21 mouse cellular contexts compared by ENCODE assay signal in genomic region chr4:82154021-82154555, GRCm38 (mm10).
DNase-seq lines count a peak whose midpoint lies in the region; ATAC-seq and TF ChIP-seq lines count a peak whose summit lies in the region.
"Had no signal": no experiment of that assay in that cellular context is flagged by ENCODE, and none has a peak within 500 bp of the region (broad histone marks: within the 10 kb centered on the region; RNA-seq: fewer than 3 reads in every experiment).

No protein-coding gene starts in this region.

- H3K4me2 ChIP-seq in forebrain, embryonic 16.5 days (ENCODE audit: low read length): no peak overlapping the region
- H3K4me2 ChIP-seq in CH12.LX (ENCODE audit: insufficient read depth, low read depth, poor library complexity, severe bottlenecking): no peak overlapping the region
- H3K4me2 ChIP-seq: embryonic facial prominence, embryonic 15.5 days; heart, embryonic 15.5 days; hindbrain, embryonic 13.5 days had no signal

- no peak for DNase-seq in forebrain, embryonic 10.5 days (ENCODE audit: extremely low spot score, low spot score)
- DNase-seq in layer of hippocampus, adult 9-10 months (ENCODE audit: low spot score): peak; percentile 24
- no peak for DNase-seq in layer of hippocampus, postnatal 36 days
- DNase-seq in CH12.LX (ENCODE audit: extremely low read depth): no peak
- DNase-seq in limb, embryonic 10.5 days (ENCODE audit: low spot score): no peak
- no peak for DNase-seq in gastrocnemius, postnatal 10 days
- DNase-seq: adrenal gland, postnatal 10 days; cerebellum, adult 11 months; cerebellum, adult 8-10 months; cerebellum, postnatal 14 days; gastrocnemius, adult 2 months; gastrocnemius, postnatal 36 days; heart, adult 18-20 months; heart, postnatal 14 days had no signal

- H3K9ac ChIP-seq in forebrain, embryonic 16.5 days (replicated peaks; ENCODE audit: low read depth, low read length): no peak overlapping the region
- H3K9ac ChIP-seq in CH12.LX (ENCODE audit: insufficient read depth, low read depth): no peak overlapping the region
- H3K9ac ChIP-seq: embryonic facial prominence, embryonic 15.5 days; heart, embryonic 15.5 days; hindbrain, embryonic 13.5 days had no signal

- no peak for TF ChIP-seq RAD21 in CH12.LX (IDR thresholded peaks at IDR 0.05; ENCODE audit: low read depth, low read length)

- in situ Hi-C loops in CH12.LX (cut with MboI; ENCODE audit: low pct_ligation_motif_present, low pct_unique_long_range_greater_than_20kb, low sequenced_read_pairs): no loop called here

- TF ChIP-seq POLR2A in CH12.LX (IDR thresholded peaks at IDR 0.05; ENCODE audit: low read depth, low read length): no peak

- 67% methylated on average over 9 of the region's 9 CpGs for WGBS in forebrain, embryonic 16.5 days
- WGBS in forebrain, embryonic 10.5 days: 86% methylated on average over 9 of the region's 9 CpGs
- 70% methylated on average over 9 of the region's 9 CpGs for WGBS in limb, embryonic 10.5 days

- H3K4me3 ChIP-seq in forebrain, embryonic 16.5 days (replicated peaks; ENCODE audit: low read length): no peak overlapping the region
- no peak overlapping the region for H3K4me3 ChIP-seq in forebrain, embryonic 10.5 days
- H3K4me3 ChIP-seq in CH12.LX (replicated peaks in 1 of 3; ENCODE audit: low read depth in 2 of 3, low read length in 2 of 3, poor library complexity in 1 of 3): no peak overlapping the region
- H3K4me3 ChIP-seq in limb, embryonic 10.5 days: no peak overlapping the region
- H3K4me3 ChIP-seq: embryonic facial prominence, embryonic 15.5 days; erythroblast, embryonic 14.5 days; gastrocnemius, adult 2 months; heart, embryonic 10.5 days; heart, embryonic 15.5 days; hindbrain, embryonic 13.5 days had no signal

- no peaks in the 10 kb centered on the region for H3K79me2 ChIP-seq in CH12.LX (replicated peaks; ENCODE audit: control insufficient read depth, extremely low read depth, insufficient read depth, poor library complexity, severe bottlenecking)

- no peaks in the 10 kb centered on the region; the same call in 1 of the 2 replicates for H3K4me1 ChIP-seq in forebrain, embryonic 16.5 days (replicated peaks; ENCODE audit: control insufficient read depth, insufficient read depth, low read length)
- peaks cover 8% of the 10 kb centered on the region for H3K4me1 ChIP-seq in forebrain, embryonic 10.5 days
- H3K4me1 ChIP-seq in CH12.LX (ENCODE audit: control insufficient read depth in 1 of 2, insufficient read depth in 2 of 2): peaks cover 6 to 16% of the 10 kb centered on the region in 2 experiments
- peaks cover 62% of the 10 kb centered on the region for H3K4me1 ChIP-seq in limb, embryonic 10.5 days
- H3K4me1 ChIP-seq: heart, embryonic 10.5 days; heart, embryonic 15.5 days; hindbrain, embryonic 13.5 days had no signal

- 0 out of 2 replicates have a peak, but pooled peaks have one; percentile 5 for TF ChIP-seq EP300 in CH12.LX (IDR thresholded peaks at IDR 0.05; ENCODE audit: low read length)

- H3K27me3 ChIP-seq in forebrain, embryonic 16.5 days (replicated peaks; ENCODE audit: control insufficient read depth, insufficient read depth, low read length): no peaks in the 10 kb centered on the region
- H3K27me3 ChIP-seq in forebrain, embryonic 10.5 days (ENCODE audit: poor library complexity, severe bottlenecking): no peaks in the 10 kb centered on the region
- H3K27me3 ChIP-seq in CH12.LX (replicated peaks): no peaks in the 10 kb centered on the region
- H3K27me3 ChIP-seq in limb, embryonic 10.5 days (ENCODE audit: low read depth, poor library complexity, severe bottlenecking): no peaks in the 10 kb centered on the region
- H3K27me3 ChIP-seq: embryonic facial prominence, embryonic 15.5 days; heart, embryonic 15.5 days; hindbrain, embryonic 13.5 days had no signal

- no peak for TF ChIP-seq CTCF in CH12.LX (conservative IDR thresholded peaks at IDR 0.05 in 1 of 2, IDR thresholded peaks at IDR 0.05 in 1 of 2; ENCODE audit: low read depth in 2 of 2, low read length in 2 of 2)

- no peaks in the 10 kb centered on the region for H3K9me3 ChIP-seq in forebrain, embryonic 16.5 days (ENCODE audit: control insufficient read depth, low read length)
- no peaks in the 10 kb centered on the region for H3K9me3 ChIP-seq in forebrain, embryonic 10.5 days
- no peaks in the 10 kb centered on the region for H3K9me3 ChIP-seq in CH12.LX (replicated peaks; ENCODE audit: low read length)
- H3K9me3 ChIP-seq in limb, embryonic 10.5 days (replicated peaks): no peaks in the 10 kb centered on the region
- H3K9me3 ChIP-seq: embryonic facial prominence, embryonic 15.5 days; heart, embryonic 10.5 days; heart, embryonic 15.5 days; hindbrain, embryonic 13.5 days had no signal

- peak; percentile 45; the same call in 1 of the 2 replicates for ATAC-seq in forebrain, embryonic 16.5 days
- ATAC-seq: hindbrain, postnatal 0 days had no signal

- H3K27ac ChIP-seq in forebrain, embryonic 16.5 days (ENCODE audit: low read length): no peak overlapping the region
- no peak overlapping the region for H3K27ac ChIP-seq in forebrain, embryonic 10.5 days
- H3K27ac ChIP-seq in CH12.LX (ENCODE audit: insufficient read depth, low read depth): no peak overlapping the region
- peak overlapping the region; percentile 22; the same call in 1 of the 2 replicates for H3K27ac ChIP-seq in limb, embryonic 10.5 days
- H3K27ac ChIP-seq: embryonic facial prominence, embryonic 15.5 days; gastrocnemius, adult 2 months; heart, embryonic 10.5 days; heart, embryonic 15.5 days; hindbrain, embryonic 13.5 days; hindbrain, postnatal 0 days had no signal

- dilution Hi-C loops in CH12.LX (cut with MboI; ENCODE audit: extremely low pct_ligation_motif_present, extremely low pct_unique_long_range_greater_than_20kb, low sequenced_read_pairs): no loop called here

- H3K36me3 ChIP-seq in forebrain, embryonic 16.5 days (ENCODE audit: control insufficient read depth, insufficient read depth): no peaks in the 10 kb centered on the region
- H3K36me3 ChIP-seq in forebrain, embryonic 10.5 days (replicated peaks): no peaks in the 10 kb centered on the region
- H3K36me3 ChIP-seq in CH12.LX (replicated peaks in 1 of 2; ENCODE audit: control insufficient read depth in 1 of 2, insufficient read depth in 1 of 2, low read length in 1 of 2): no peaks in the 10 kb centered on the region
- no peaks in the 10 kb centered on the region for H3K36me3 ChIP-seq in limb, embryonic 10.5 days
- H3K36me3 ChIP-seq: embryonic facial prominence, embryonic 15.5 days; heart, embryonic 10.5 days; heart, embryonic 15.5 days; hindbrain, embryonic 13.5 days had no signal

TF ChIP-seq in CH12.LX, 34 proteins besides CTCF, POLR2A, EP300 and RAD21:
- TF ChIP-seq IRF4 (IDR thresholded peaks at IDR 0.05; ENCODE audit: low read depth, low read length) (0 out of 2 replicates have a peak, but pooled peaks have one; percentile 29), SMC3 (IDR thresholded peaks at IDR 0.05; ENCODE audit: low read depth, low read length) (no peak)
TF ChIP-seq in CH12.LX: peak in this region for 1.
